Mouse (Mus musculus) kidney, postnatal 4 days (tissue): Measurements from ENCODE around the gene Pde1b.

ENCODE experiments used
- DNase-seq, 2 experiments: peaks; one replicate each; pipeline ENCODE4 v3.0.0; 2021; ENCODE audit warnings: mixed read lengths in 2 of 2

The Pde1b gene

GRCm38 (mm10) chr15:103552096-103552690, 49.4 kb downstream of the Pde1b start:
- DNase-seq, result peak; percentile 40 to 42

DNA sequence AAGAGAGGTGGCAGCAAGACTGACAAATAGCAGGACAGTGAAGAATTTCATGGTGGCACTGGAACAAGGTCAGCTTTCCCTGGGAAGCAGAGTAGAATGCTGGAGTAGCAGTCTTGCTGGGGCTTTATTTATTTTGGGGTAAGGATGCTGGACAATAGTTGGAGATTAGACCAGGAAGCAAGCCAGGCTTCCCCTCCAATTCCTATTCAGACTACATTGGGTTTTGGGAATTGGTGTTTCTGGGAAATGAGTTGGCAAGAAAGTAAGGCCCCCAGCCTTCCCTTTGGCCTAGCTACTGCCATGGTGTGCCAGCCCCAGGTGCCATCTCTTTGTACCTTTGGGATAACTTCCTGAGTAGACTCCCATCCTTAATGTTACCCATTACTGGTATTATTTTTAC, 62.1 kb downstream of the Pde1b start, which contains the start of gene Glycam1:
TSS of gene Glycam1 (minus strand) at position 101 of the 400 bp plus-strand sequence.
- no peak for DNase-seq
